Mouse (Mus musculus): Measurements from ENCODE around the gene Gm7970. TPM values are rescaled to one million over a fixed set of nuclear protein-coding genes. Genes with fewer than 3 reads are reported as not detected.
"Not testable (repeated sequence)": the region's sequence is repeated elsewhere in the genome, so short reads cannot be mapped to it uniquely, and the experiment has no call there.

The Gm7970 gene
- not detected in 2 replicates for polyA plus RNA-seq (2012; rRNA removed)

DNA sequence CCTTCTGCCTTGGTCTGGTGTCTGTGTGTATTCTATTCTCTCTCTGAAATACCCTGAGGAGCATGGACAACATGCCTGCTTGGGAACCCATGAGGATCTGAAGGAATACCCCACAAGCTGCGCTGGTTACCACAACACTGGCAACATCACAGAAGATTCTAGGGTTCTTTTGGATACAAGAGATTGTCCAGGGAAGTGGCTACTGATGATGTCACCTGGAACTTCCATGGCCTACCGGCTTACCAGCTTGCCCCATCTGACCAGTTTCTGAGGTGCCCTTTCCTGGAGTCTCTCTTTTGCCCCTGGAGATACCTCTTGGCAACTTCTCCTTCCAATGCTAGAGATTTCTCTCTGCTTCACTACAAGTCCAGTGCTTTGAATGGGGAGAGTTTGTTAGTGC is at the start of gene Gm7970:
TSS of gene Gm7970 (minus strand) at position 101 of the 400 bp plus-strand sequence.
- H3K4me1 ChIP-seq (ENCODE audit: control insufficient read depth, insufficient read depth, low read length); H3K27ac ChIP-seq (ENCODE audit: insufficient read depth, low read length); DNase-seq; H3K27me3 ChIP-seq (ENCODE audit: control insufficient read depth, insufficient read depth, low read length); H3K4me3 ChIP-seq (replicated peaks; ENCODE audit: insufficient read depth, low read depth, low read length): not testable (repeated sequence)
- WGBS: no CpG with 5 or more reads among the region's 2 CpGs

DNA sequence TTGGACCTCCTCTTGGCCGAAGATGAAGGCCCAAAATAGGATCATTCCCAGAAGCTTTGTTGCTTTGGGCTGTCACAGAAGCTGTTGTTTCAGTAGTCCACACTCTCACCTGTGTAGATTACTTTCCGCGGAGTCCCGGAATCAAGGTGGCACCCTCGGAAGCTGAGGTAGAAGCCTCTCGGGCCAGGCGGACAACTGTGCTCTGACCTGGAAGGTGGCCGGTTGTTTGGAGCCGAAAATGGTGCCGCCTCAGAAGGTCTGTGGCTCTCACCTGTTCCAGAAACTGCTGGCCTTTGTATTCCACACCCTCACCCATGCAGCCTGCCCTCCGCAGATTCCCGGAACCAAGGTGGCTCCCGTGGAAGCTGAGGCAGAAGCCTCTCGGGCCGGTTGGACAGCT is 45.6 kb upstream of the Gm7970 start:
- H3K4me1 ChIP-seq (ENCODE audit: control insufficient read depth, insufficient read depth, low read length); H3K4me3 ChIP-seq (replicated peaks; ENCODE audit: insufficient read depth, low read depth, low read length); DNase-seq; H3K27me3 ChIP-seq (ENCODE audit: control insufficient read depth, insufficient read depth, low read length); H3K27ac ChIP-seq (ENCODE audit: insufficient read depth, low read length): not testable (repeated sequence)
- WGBS: 92% methylated on average over 15 of the region's 15 CpGs

DNA sequence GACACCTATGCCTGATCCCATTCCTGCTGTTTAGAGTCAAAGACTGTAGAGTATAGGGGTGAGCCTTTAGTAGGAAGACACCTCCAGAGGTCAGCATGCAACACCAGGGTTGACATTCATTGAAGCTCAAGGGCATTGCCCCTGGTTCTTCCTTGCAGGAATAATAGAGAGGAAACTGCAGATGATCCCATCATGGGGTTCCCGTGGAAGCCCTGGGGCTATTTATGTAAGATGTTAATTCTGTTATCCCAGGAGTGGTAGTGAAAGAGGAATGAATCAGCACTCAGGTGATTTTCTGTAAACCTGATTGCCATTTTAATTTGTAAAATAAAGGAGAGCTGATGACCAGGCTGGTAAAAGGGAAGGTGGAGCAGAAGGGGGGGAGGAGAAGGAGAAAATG is 31.0 kb upstream of the Gm7970 start:
- not testable (repeated sequence) for H3K4me3 ChIP-seq (replicated peaks; ENCODE audit: insufficient read depth, low read depth, low read length); H3K4me1 ChIP-seq (ENCODE audit: control insufficient read depth, insufficient read depth, low read length); DNase-seq; H3K27ac ChIP-seq (ENCODE audit: insufficient read depth, low read length); H3K27me3 ChIP-seq (ENCODE audit: control insufficient read depth, insufficient read depth, low read length)
- 74% methylated on average over 1 of the region's 1 CpGs for WGBS

DNA sequence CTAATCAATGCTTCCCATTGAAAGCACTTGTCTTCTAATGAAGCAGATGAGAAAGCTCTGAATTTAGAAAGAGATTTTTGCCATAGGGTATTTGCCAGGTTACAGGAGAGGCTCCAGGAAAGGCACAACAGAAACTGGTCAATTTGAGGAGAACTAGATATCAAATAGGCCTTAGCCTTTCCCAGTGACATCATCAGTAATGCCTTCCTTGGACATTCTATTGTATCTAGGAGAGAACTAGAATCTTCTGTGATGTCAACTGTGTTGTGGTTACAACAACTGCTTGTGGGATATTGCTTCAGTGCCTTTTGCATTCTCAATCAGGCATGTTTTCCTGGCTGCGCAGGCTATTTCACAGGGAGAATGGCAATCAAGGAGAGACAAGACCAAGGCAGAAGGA is 17.5 kb upstream of the Gm7970 start, which contains the start of gene 1700049E17Rik2:
TSS of gene 1700049E17Rik2 (plus strand) at position 301 of the 400 bp plus-strand sequence.
- H3K27me3 ChIP-seq (ENCODE audit: control insufficient read depth, insufficient read depth, low read length); H3K4me1 ChIP-seq (ENCODE audit: control insufficient read depth, insufficient read depth, low read length); H3K4me3 ChIP-seq (replicated peaks; ENCODE audit: insufficient read depth, low read depth, low read length); DNase-seq; H3K27ac ChIP-seq (ENCODE audit: insufficient read depth, low read length): not testable (repeated sequence)
- no CpG with 5 or more reads among the region's 1 CpGs for WGBS

DNA sequence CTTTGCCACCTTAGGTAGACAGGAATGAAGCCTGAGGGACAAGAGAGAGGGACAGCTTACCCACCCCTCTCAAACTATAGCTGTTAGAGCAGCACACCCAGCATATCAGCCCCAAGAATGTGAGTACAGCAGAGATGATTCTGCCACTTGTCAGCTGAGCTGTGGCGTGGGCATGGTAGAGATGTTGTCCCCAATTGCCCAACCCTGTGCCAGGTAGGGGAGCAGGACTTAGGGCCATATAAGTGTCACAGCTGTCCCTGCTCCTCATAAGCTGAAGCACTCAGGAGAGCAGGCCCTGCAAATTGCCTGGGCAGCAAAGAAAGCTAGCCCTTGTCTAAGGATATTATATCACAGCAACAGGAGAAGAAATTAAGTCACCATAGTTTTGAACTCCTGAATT is 30.7 kb downstream of the Gm7970 start:
- not testable (repeated sequence) for H3K4me3 ChIP-seq (replicated peaks; ENCODE audit: insufficient read depth, low read depth, low read length); DNase-seq; H3K4me1 ChIP-seq (ENCODE audit: control insufficient read depth, insufficient read depth, low read length); H3K27me3 ChIP-seq (ENCODE audit: control insufficient read depth, insufficient read depth, low read length); H3K27ac ChIP-seq (ENCODE audit: insufficient read depth, low read length)
- 69% methylated on average over 1 of the region's 1 CpGs for WGBS

DNA sequence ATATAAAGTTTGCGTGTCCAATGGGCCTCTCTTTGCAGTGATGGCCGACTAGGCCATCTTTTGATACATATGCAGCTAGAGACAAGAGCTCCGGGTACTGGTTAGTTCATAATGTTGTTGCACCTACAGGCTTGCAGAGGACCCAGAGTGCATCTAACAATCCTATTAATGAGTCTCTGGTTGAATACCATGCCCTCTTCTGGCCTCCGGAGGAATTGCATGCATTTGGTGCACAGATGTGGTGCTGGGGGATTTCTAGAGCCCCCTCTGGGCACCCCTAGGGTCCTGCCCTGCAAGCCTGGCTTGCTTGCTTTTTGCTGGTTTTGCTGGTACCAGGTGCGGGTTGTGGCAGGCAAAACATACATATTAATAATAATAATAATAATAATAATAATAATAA is 34.7 kb downstream of the Gm7970 start:
- not testable (repeated sequence) for H3K4me1 ChIP-seq (ENCODE audit: control insufficient read depth, insufficient read depth, low read length); H3K4me3 ChIP-seq (replicated peaks; ENCODE audit: insufficient read depth, low read depth, low read length); DNase-seq; H3K27me3 ChIP-seq (ENCODE audit: control insufficient read depth, insufficient read depth, low read length); H3K27ac ChIP-seq (ENCODE audit: insufficient read depth, low read length)
- WGBS: 73% methylated on average over 5 of the region's 5 CpGs

Other genes starting within 250 kb of the Gm7970 start
- not detected in 2 replicates for gene Gm5798, start 207.0 kb downstream of the Gm7970 start, polyA plus RNA-seq (2012; rRNA removed)
- gene Gm7945, start 169.2 kb downstream of the Gm7970 start, polyA plus RNA-seq (2012; rRNA removed): 0.19 and 0.20 TPM in 2 replicates
- gene Gm6482, start 147.3 kb downstream of the Gm7970 start, polyA plus RNA-seq (2012; rRNA removed): not detected in 2 replicates
- not detected in 2 replicates for gene Gm7954, start 102.1 kb downstream of the Gm7970 start, polyA plus RNA-seq (2012; rRNA removed)
- not detected in 2 replicates for gene Gm3486, start 66.1 kb downstream of the Gm7970 start, polyA plus RNA-seq (2012; rRNA removed)
- not detected in 2 replicates for gene 1700049E17Rik2, start 17.6 kb upstream of the Gm7970 start, polyA plus RNA-seq (2012; rRNA removed)
- gene Gm3072, start 69.0 kb upstream of the Gm7970 start, polyA plus RNA-seq (2012; rRNA removed): not detected in 2 replicates
- not detected in 2 replicates for gene Gm3676, start 90.9 kb upstream of the Gm7970 start, polyA plus RNA-seq (2012; rRNA removed)
- not detected in 2 replicates for gene Gm8068, start 146.3 kb upstream of the Gm7970 start, polyA plus RNA-seq (2012; rRNA removed)
- gene Gm7929, start 195.0 kb upstream of the Gm7970 start, polyA plus RNA-seq (2012; rRNA removed): not detected in 2 replicates
- gene Gm47189, start 216.9 kb upstream of the Gm7970 start, polyA plus RNA-seq (2012; rRNA removed): not detected in 2 replicates

All from cerebellum, adult 2 months (tissue).